Mouse (Mus musculus): Measurements from ENCODE around the gene Gm17409.

GRCm38 (mm10) chr2:58493685-58494635, 24.0 kb downstream of the Gm17409 start:
- no peak for TF ChIP-seq POLR2A (IDR thresholded peaks at IDR 0.05; ENCODE audit: low read depth, low read length)
- TF ChIP-seq CTCF (IDR thresholded peaks at IDR 0.05; ENCODE audit: extremely low read depth, insufficient read depth, insufficient read length, insufficient replicate concordance) = no peak

Data from spleen, adult 2 months (tissue).